Mouse (Mus musculus) intestine, embryonic 14.5 days (tissue): ENCODE measurements around the gene Nav2. TPM values are rescaled to one million over a fixed set of nuclear protein-coding genes. Genes with fewer than 3 reads are reported as not detected.

ENCODE experiments used
- ATAC-seq: fragments of 200-750 bp; cut with Nextera tagmentation; replicated peaks from 2 replicates; pipeline ENCODE4 v1.8.0; 2017; ENCODE audit warnings: low read depth, moderate number of reproducible peaks, moderate TSS enrichment, moderate library complexity; ENCODE audit not compliant: low FRiP score, low TSS enrichment
- DNase-seq: peaks from one replicate; pipeline ENCODE4 v3.0.0-alpha.2; 2018; ENCODE audit warnings: low spot score
- H3K27ac ChIP-seq: fragments of 300-500 bp; sonication (generic); 2 replicates; pipeline ENCODE4 v1.5.1; 2014; ENCODE audit warnings: low read depth, mild to moderate bottlenecking, control low read depth
- H3K27me3 ChIP-seq: fragments of 300-500 bp; sonication (generic); replicated peaks from 2 replicates; pipeline ENCODE4 v1.6.1; 2014; ENCODE audit warnings: low read length, control low read depth; ENCODE audit not compliant: control insufficient read depth, insufficient read depth
- H3K36me3 ChIP-seq: fragments of 300-500 bp; sonication (generic); 2 replicates; pipeline ENCODE4 v1.6.1; 2014; ENCODE audit warnings: low read length, control low read depth; ENCODE audit not compliant: control insufficient read depth, insufficient read depth
- H3K4me1 ChIP-seq: fragments of 300-500 bp; sonication (generic); replicated peaks from 2 replicates; pipeline ENCODE4 v1.6.1; 2014; ENCODE audit warnings: low read length, control low read depth, mixed read lengths; ENCODE audit not compliant: control insufficient read depth, insufficient read depth
- H3K4me2 ChIP-seq: fragments of 300-500 bp; sonication (generic); 2 replicates; pipeline ENCODE4 v1.6.1; 2014; ENCODE audit warnings: low read length
- H3K4me3 ChIP-seq: fragments of 300-500 bp; sonication (generic); 2 replicates; pipeline ENCODE4 v1.5.1; 2014; ENCODE audit warnings: low read depth, low read length, control low read depth, mixed read lengths
- H3K9ac ChIP-seq: fragments of 300-500 bp; sonication (generic); 2 replicates; pipeline ENCODE4 v1.6.1; 2014; ENCODE audit warnings: mild to moderate bottlenecking, low read length
- H3K9me3 ChIP-seq: fragments of 300-500 bp; sonication (generic); 2 replicates; pipeline ENCODE4 v1.6.1; 2016; ENCODE audit warnings: low read length, control low read depth; ENCODE audit not compliant: control insufficient read depth
- WGBS: fragments of 180-500 bp; shearing (Covaris S2); extraction: QIAGEN DNeasy Blood & Tissue Kit; methylation state at CpG from one replicate; pipeline ENCODE4 v1.1.7; 2014; 5-methylcytosine and 5-hydroxymethylcytosine counted together
- polyA plus RNA-seq: library from polyadenylated mRNA; unstranded; fragments of >200 nt; fragmentation: Nextera tagmentation; extraction: Ambion mirVana; gene quantifications from 2 replicates; pipeline ENCODE4 v1.2.1, GENCODE M21; 2014

The Nav2 gene
- polyA plus RNA-seq, 1 experiment from 2014 or later = 31.5 TPM

DNA sequence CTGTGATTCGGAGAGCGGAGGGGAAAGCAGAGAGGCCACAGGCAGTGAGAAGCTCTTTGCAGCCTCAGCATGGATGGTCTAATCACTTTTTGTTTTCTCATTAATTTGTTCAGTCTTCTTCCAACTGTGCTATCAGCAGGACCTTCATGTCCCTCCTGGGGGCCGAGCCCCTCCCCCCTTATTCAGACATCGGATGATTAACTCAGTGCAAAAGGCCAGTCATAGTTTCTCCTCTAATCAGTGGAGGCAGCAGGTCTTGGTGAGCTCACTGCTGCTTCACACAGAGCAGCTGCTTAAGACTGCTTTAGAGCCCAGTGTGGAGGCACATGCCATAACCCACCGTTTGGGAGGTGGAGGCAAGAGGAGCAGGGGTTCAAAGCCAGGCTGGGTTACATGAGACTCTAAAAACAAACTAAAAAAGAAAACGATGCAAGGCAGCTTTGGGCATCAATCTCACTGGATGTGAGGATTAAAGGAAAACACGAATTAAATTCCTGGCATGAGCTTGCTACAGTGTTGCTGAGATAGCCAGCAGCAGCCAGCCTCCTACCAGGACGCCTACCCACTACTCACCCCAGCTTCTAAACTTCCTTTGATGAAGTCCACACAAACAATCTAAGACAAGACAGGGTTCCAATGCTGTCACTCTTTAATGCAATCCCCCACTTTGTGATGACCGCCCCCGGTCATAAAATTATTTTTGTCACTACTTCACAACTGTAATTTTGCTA, 120.9 kb downstream of the Nav2 start:
- no peaks in the 10 kb centered on the region for H3K4me1 ChIP-seq
- H3K27me3 ChIP-seq = no peaks in the 10 kb centered on the region
- no peaks in the 10 kb centered on the region for H3K9me3 ChIP-seq
- no peak for DNase-seq
- H3K36me3 ChIP-seq = no peaks in the 10 kb centered on the region
- 53% methylated on average over 10 of the region's 10 CpGs for WGBS
- H3K4me2 ChIP-seq = no peak overlapping the region
- no peak for ATAC-seq
- H3K27ac ChIP-seq = no peak overlapping the region
- H3K9ac ChIP-seq = no peak overlapping the region
- H3K4me3 ChIP-seq = no peak overlapping the region

DNA sequence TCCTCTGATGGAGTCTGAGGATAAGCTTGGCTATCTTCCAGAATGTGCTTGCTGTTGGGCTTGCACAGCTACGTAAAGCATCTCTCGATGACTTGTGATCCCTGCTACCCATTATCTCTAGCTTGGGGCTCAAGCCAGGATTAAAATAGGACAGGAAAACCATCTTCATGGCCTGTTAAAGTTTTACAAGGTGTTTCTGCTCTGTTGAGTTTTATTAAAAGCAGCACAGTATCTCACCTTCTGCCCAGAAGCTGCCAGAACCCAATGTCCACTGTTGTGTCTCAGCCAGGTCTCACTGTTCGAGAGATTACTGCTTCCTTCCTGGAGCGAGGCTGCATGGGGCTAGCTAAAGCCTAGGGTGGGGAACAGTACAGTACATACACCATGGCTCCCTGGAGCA, 123.7 kb downstream of the Nav2 start:
- DNase-seq = no peak

DNA sequence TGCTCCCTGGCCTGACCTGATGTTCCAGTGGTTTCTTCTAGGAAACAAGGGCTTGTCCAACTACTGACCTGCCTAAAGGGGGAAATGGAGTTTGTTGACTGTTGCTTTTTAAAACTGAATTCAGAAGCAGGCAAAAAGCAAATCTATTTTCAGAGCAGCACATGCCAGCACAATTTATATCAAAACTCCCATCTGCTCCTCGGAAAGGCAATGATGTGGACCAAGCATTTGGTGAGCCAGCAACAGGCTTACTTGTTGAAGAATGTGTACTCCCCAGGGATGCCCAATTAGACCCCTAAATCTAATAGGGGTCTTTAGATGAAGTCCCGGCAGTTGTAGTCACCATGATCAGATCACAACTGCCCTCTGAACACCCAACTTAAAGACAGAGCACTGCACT, 125.7 kb downstream of the Nav2 start:
- Histone ChIP-seq H3K4me2 (no peak overlapping the region), H3K27me3 (no peaks in the 10 kb centered on the region), H3K9ac (no peak overlapping the region), H3K36me3 (no peaks in the 10 kb centered on the region), H3K27ac (no peak overlapping the region), H3K4me1 (no peaks in the 10 kb centered on the region), H3K9me3 (no peaks in the 10 kb centered on the region), H3K4me3 (no peak overlapping the region)
- DNase-seq (no peak), ATAC-seq (no peak)
- WGBS = 81% methylated on average over 2 of the region's 2 CpGs

More for the DNA sequence above, 123.7 kb downstream of the Nav2 start:
- H3K4me2 ChIP-seq = no peak overlapping the region
- no peaks in the 10 kb centered on the region for H3K4me1 ChIP-seq
- no peaks in the 10 kb centered on the region for H3K36me3 ChIP-seq
- WGBS = 67% methylated on average over 4 of the region's 4 CpGs
- no peak overlapping the region for H3K4me3 ChIP-seq
- H3K27ac ChIP-seq = no peak overlapping the region
- no peaks in the 10 kb centered on the region for H3K27me3 ChIP-seq
- H3K9ac ChIP-seq = no peak overlapping the region
- H3K9me3 ChIP-seq = no peaks in the 10 kb centered on the region
- ATAC-seq = no peak

DNA sequence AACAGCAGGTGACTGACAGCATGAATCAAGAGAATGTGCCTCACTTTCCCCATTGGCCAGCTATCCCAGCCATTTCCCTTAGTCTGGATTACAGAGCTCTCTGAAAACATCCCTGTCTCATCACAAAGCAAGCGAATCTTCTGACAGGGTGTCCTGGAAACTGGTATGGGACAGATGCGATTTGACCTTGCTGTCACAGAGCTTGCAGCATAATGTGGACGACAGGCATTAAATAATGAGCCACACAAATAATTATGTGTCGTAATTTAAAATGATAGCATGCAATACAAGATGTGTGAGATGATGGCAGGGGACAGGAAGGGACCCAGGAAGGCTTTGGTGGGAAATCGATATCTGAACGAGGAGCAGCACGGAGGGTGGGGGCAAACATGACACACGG, 131.6 kb downstream of the Nav2 start:
- WGBS = 78% methylated on average over 8 of the region's 8 CpGs
- ATAC-seq = no peak

DNA sequence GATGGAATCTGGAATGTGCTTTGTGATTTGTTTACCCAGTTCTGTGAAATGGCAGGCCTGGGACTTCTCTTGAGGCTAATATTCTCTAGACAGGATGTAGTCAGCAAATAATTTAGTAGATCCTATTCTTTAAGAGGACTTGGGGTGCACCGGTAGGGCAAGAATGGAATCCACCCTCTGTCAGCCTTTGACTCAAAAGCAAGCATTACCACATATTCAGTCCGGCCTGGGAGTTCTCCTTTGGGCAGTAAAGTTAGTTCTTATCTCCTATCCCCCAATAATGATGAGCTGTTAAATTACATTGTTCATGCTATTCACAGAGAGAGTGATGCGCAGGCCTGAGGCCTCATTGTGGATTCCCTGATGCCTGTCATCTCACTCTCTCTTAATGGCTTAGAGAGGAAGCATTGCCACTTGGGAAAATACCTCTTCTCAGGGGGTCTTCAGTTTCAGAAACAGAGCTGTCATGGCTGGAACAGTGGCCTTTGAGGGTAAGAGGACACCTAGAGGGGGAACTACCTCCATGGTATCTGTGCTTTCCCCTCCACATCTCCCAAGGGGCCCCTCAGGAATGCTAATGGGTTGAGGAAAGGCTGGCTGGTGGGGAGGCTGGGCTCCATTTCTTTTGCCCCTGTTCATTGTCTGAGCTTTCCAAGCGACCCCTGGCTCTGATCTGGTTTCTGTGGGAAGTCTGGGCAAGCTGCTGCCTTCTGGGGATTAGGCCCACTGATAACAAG, 133.0 kb downstream of the Nav2 start:
- H3K27ac ChIP-seq = no peak overlapping the region
- H3K4me1 ChIP-seq = peaks cover 5% of the 10 kb centered on the region; the same call in 1 of the 2 replicates
- no peaks in the 10 kb centered on the region for H3K36me3 ChIP-seq
- H3K9me3 ChIP-seq = no peaks in the 10 kb centered on the region
- WGBS = 35% methylated on average over 4 of the region's 4 CpGs
- no peak overlapping the region for H3K9ac ChIP-seq
- no peak for DNase-seq
- no peak for ATAC-seq
- no peaks in the 10 kb centered on the region for H3K27me3 ChIP-seq
- H3K4me3 ChIP-seq = no peak overlapping the region
- no peak overlapping the region for H3K4me2 ChIP-seq

More for the DNA sequence above, 131.6 kb downstream of the Nav2 start:
- Histone ChIP-seq H3K4me1 (no peaks in the 10 kb centered on the region), H3K4me3 (no peak overlapping the region), H3K9ac (no peak overlapping the region), H3K27me3 (no peaks in the 10 kb centered on the region), H3K9me3 (no peaks in the 10 kb centered on the region), H3K4me2 (no peak overlapping the region), H3K27ac (no peak overlapping the region), H3K36me3 (no peaks in the 10 kb centered on the region)
- no peak for DNase-seq

DNA sequence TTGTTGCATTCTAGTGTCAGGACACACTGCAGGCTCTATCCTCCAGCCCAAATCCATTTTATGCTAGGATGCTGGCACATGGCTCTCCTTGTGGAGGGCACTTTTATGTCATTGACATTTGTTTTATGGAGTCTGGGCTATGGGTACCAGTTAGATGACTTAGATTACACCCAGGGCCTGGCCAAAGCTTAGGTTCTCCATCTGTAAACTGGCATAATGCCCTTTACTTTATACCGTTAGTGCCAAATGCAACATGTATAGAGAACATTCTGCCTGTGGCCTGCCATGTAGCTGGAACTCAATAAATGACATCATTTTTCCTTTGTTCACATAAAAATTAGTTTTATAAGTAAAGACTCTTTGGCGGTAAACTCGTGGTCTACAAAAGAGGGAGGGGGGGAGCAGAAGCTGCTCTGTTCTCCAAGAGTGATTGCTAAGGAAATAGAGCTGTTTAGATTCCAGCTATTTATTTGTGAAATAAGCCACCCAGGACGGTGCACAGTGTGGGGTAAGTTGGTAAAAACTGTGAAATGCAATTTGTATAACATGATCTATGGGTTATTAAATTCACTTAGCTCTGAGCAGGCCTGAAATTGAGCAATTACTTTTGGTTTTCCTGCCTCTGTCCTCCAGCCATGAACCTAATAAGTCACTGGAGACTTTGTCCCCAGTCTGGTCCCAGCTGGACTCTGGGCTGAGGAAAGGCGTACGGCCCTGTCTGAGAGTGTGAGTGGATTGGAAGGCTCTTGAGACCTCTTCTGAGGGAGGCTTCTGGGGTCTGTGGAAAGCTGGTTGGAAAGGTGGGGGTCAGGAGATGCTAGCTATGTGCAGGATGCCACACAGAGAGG, 137.2 kb downstream of the Nav2 start:
- H3K4me1 ChIP-seq = peaks cover 14% of the 10 kb centered on the region; the same call in 1 of the 2 replicates
- H3K9me3 ChIP-seq = no peaks in the 10 kb centered on the region
- peak overlapping the region; percentile 67 for H3K27ac ChIP-seq
- DNase-seq (no peak), ATAC-seq (peak; percentile 60; the same call in 1 of the 2 replicates)
- no peaks in the 10 kb centered on the region for H3K36me3 ChIP-seq
- H3K4me3 ChIP-seq = no peak overlapping the region
- no peak overlapping the region for H3K4me2 ChIP-seq
- 44% methylated on average over 6 of the region's 6 CpGs for WGBS
- no peaks in the 10 kb centered on the region for H3K27me3 ChIP-seq
- no peak overlapping the region for H3K9ac ChIP-seq

DNA sequence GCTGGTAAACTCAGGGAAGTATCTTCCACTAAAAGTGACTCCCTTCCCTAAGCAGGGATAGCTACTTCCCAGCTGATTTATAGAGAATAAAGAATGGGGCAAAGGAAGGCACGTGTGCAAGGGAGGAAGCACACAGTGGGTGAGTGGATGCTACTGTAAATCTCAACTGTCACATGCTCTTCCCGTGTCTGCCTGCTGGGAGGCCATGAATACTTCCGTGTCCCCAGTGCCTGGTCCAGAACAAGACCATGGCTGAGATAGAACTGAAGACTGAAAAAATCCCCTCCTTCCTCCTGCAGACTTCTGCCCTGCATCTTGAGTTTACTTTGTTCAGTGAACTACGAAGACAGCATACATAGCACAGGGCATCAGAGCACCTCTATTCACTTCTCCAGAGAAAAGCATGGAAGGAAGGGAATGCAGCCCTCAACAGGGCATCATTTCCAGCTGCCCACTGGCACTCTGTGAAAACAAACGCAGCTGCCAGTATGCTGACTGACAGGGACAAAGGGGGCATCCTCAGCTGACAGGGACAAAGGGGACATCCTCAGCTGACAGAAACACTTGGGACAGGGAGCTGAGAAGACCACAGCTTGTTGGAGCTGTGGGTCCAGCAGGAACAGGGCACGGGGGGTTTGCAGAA, 138.0 kb downstream of the Nav2 start:
- H3K27ac ChIP-seq = peak overlapping the region; percentile 67
- DNase-seq = no peak
- H3K4me1 ChIP-seq = peaks cover 14% of the 10 kb centered on the region; the same call in 1 of the 2 replicates
- no peak overlapping the region for H3K9ac ChIP-seq
- H3K36me3 ChIP-seq = no peaks in the 10 kb centered on the region
- no peaks in the 10 kb centered on the region for H3K27me3 ChIP-seq
- peak; percentile 27; the same call in 1 of the 2 replicates for ATAC-seq
- no peak overlapping the region for H3K4me3 ChIP-seq
- no peak overlapping the region; the same call in 1 of the 2 replicates for H3K4me2 ChIP-seq
- 36% methylated on average over 6 of the region's 6 CpGs for WGBS
- H3K9me3 ChIP-seq = no peaks in the 10 kb centered on the region

DNA sequence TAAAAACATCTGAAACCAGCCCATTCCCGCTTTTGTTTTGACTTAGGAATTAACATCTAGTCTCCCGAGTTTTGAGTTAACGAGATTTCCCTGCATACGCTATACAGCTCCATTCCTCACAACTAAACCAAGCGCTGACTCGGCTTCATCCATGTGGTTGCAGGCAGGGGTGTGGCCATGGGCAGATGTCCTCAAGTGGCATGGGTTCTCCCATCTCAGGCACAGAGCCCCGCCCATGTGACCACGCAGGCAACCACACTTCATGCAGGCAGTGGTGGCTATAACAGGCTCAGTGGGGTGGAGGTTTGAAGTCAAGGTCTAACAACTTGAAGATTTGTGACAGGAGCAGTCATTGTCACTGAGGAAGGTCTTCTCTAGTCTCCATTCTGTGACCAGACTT, 138.8 kb downstream of the Nav2 start:
- ATAC-seq (no peak), DNase-seq (no peak)
- Histone ChIP-seq H3K9me3 (no peaks in the 10 kb centered on the region), H3K27me3 (no peaks in the 10 kb centered on the region), H3K4me3 (no peak overlapping the region), H3K4me1 (peaks cover 14% of the 10 kb centered on the region; the same call in 1 of the 2 replicates), H3K36me3 (no peaks in the 10 kb centered on the region), H3K4me2 (0 out of 2 replicates have a peak overlapping the region, but pooled peaks have one; percentile 5), H3K27ac (peak overlapping the region; percentile 67), H3K9ac (no peak overlapping the region)
- 44% methylated on average over 8 of the region's 8 CpGs for WGBS
